Mouse (Mus musculus) urinary bladder, postnatal 36 days (tissue): Measurements from ENCODE around the gene Gm10197.
A peak's percentile ranks its signal among the peaks of the same experiment; 100 is the strongest.

Experiments used
- DNase-seq, 2 experiments: peaks; one replicate each; pipeline ENCODE4 v3.0.0; 2022; ENCODE audit warnings: low spot score in 2 of 2, mixed read lengths in 1 of 2

Gene Gm10197

DNA sequence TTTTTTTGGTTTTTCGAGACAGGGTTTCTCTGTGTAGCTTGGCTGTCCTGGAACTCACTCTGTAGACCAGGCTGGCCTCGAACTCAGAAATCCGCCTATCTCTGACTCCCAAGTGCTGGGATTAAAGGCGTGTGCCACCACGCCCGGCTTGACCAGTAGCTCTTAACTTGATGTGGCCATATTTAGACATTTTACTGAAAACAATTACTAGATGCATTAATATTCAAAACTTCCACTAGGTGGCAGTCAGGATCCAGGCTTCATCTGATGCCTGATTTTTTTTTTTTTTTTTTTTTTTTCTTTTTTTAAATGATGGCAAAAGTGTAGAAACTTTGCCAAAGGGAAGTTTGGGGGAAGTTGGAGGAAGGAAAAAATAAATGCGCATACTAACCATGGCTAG lies 23.0 kb upstream of the Gm10197 start:
- DNase-seq = peak in 1 of 2 experiments; percentile 25

DNA sequence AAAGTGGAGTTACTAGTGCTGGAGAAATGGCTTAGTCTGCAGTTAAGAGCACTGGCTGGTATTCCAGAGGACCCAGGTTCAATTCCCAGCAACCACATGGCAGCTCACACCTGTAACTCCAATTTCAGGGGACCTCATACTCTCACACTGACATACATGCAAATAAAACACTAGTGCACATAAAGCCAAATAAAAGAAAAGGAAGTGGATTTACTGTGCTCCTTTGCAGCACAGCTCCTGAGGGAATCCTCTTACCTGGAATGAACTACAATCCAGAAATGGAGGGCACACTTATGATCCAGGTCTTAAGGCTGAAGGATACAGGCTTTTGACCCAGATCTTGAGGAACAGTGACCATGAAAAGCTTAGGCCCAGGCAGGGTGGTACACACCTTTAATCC lies 22.1 kb upstream of the Gm10197 start:
- DNase-seq = no peak

DNA sequence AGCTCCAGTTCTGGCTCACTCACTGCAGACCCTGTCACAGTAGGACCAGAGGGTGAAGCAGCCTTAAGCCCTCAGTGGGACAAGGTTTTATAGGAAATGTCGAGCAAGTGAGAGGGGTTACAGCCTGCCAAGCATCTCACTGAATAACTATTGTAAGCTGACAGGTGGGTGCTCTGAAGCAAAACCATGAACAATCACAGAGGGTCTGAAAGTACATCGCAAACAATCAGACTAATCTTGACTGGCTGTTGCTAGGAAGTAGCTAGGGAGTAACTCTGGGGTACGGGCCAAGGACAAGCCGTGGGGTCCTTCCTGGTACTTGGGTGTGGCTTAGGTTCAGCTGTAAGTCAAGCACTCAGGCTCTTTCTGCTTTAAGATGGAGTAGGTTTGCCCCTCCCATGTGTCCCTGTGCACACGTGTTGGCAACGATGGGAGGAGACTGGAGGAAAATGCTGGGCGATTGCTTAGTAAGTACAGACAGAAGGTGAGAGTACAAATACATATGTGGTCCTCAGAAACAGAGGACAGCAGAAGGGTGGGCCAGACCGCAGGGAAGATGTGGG lies 21.3 kb upstream of the Gm10197 start:
- no peak for DNase-seq

DNA sequence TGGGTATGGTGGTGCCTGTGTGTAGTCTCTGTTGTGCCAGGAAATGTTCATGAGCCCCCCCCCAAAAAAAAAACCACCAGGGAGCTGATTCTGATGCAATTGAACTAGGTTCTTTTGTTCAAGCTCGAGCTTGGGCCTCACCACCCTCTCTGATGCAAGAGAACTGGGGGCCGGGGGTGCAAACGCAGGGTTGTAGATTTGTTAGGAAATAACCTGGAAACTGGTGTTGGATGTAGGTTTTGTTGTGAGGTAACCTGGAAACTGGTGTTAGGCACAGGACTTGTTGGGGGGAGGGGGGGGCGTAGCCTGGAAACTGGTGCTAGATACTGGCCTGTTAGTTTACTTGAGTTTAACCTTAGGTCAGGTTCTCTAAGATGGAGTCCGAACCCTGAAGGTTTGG lies 20.2 kb upstream of the Gm10197 start:
- no peak for DNase-seq

DNA sequence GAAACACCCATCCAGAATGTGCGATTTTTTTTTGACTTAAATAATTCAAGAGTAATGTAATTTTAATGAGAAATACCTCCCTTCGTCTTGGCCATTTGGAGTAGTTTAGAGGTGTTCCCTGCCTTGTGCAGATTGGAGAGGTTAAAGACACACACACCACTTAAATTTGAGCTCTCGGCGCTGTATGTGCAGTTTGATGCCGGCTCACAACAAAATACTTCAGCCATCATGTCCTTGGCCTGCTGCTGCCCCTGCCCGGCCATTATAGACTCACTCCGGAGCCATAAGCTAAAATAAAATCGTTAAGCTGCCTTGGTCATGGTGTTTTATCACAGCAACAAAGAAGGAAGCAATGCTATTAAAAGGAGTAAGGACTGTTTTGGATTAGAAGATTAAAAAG lies 19.8 kb upstream of the Gm10197 start:
- no peak for DNase-seq

DNA sequence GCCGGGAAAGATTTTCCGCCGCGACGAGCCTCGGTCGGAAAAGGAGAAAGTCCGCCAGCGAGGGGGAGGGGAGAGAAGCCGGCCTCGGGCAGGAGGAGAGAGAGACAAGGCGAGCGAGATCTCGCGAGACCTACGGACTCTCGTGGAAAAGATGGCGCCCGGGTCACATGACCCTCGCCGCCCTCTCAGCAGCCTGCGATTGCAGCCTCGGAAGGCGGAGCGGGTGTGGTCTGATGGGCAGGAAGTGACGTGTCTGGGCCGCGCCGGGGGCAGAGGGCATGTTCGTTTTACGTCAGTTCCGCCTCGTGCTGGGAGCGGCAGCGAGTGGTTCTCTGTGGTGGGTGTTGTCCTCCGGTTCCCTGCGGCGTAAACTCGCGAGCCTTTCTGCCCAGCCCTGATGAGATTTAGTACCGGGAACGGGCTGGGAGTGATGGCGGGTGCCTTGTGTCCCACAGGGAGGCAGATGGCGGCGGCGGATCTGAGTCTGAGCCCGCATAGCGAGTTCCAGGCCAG lies 19.0 kb upstream of the Gm10197 start, which contains the start of gene Smndc1:
Smndc1 (minus strand) TSS at position 84 of the 513 bp plus-strand sequence.
- DNase-seq = peak; percentile 97 to 99

DNA sequence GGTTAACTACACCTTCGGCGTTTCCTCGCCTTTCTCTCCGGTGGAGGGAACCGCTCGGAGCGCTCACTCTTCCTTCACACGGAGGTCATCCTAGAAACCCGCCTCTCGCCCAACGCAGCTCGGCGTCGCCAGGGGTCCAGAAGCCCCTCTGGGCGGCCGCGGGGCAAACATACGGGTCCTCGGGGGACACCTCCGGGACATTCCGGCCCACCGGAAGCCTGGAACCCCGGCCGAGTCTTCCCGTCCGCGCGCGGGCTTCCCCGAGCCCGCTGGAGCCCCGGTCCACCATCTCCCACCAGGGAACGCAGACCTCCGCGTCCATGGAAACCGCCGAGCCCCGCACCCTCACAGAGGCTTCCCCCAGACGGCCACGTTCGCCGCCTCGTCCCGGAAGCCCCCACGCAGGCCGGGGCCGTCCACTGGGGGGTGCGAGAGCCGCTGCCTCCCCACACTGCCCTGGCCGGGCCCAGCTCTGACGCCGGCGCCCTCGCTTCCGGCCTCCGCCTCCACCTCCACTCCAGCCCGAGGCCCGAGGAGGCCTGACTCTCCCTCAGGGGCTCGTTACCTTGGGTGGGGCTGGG lies 18.4 kb upstream of the Gm10197 start:
- DNase-seq = no peak

DNA sequence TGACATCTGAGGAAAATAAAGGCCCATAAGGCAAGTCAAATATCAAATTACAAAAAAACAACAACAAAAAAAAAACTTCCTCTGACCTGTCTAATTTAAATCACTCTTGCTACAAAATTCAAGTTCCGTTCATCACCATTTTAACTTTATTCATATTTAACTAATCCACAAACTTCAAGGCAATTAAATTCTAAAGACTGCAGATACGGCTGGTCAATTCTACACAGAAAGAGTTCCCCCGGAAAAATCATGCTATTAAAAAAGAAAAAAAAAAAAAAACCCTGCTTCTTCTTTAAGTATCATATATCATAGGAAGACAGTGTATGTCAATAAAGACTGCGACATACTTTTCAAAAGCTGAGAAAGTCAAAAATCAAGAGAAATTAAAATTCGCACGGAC lies 17.9 kb upstream of the Gm10197 start:
- no peak for DNase-seq

DNA sequence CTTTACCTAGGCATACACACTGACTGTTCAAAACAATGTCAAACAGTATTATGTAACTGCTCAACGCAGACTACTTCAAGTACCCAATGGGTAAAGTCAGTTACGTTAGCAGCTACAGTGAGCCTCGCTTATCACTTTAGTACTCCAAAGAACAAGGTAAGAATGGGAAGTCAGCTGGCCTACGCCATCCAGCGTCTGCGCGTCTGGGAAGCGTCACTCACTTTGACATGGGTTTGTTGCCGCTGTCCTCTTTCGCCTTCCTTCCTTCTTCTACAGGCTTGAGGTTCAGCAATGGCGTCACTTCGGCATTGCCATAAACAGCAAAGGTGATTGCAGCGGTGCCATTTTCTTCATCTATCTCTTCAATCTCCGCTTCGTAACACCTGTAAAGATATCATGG lies 11.8 kb upstream of the Gm10197 start:
- no peak for DNase-seq

DNA sequence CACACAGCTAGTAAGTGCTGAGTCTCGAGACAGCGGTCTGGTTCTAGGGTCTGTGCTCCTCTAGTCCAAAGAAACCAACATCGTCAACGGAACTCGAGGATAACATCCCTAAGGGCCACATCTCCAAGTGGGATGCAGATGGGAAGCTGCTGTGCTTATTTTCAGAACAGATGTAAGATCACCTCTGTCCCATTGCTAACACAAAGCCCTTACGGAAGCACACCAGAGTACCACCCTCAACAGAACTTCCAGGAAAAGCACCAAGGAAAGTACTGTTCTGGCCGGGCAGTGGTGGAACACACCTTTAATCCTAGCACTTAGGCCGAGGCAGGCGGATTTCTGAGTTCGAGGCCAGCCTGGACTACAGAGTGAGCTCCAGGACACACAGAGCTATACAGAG lies 6.9 kb upstream of the Gm10197 start:
- no peak for DNase-seq

DNA sequence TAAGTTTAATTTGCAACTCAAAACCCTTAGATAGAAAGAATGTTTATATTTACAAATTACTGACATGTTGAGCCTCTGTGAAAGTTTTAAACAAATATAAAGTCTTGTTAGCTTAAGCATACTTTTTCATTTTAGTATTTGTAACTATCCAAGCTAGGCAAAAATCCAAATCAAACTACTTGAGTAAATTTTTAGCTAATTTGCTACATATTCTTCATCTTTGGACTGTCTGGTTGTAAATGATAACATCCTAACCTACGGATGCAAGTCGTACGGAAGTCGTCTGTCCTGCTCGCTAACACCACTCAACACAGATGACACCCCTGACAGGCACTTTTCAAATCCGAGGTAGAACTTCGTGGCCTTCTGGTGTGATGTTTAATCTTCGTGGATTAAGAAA lies 6.1 kb upstream of the Gm10197 start:
- no peak for DNase-seq

DNA sequence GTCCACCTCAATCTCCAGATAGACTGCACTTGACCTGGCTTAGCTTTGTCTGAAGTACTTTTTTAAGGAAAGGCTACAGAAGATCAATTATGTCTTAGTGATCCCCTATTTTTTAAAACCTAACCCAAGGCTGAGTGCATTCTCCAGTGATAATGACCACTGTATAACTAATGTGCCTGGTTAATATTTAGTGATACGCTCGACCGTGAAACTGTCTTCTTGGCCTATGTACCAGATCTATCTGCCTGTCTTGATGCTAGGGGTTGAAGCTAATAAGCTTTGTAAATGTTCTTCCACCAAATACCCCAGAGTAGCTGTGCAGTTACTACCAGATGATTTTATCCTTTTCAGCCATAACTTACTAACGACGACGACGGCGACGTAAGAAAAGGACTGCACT lies 4.2 kb upstream of the Gm10197 start:
- DNase-seq = no peak

DNA sequence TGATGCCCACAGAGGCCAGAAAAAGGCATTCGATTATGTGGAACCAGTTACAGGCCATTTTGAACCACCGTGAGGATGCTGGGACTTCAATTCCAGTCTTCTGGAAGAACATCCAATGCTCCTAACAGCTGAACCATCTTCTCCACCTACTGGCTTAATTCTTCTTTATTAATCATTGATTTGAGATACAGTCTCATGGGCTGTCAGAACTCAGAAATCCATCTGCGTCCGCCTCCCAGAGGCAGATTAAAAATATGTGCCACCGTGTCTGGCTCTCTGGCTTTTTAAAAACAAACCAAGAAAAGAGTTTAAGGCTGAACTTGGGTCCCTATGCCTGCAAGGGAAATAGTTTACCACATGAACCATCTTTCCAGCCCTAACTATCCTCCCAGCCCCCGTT lies 3.7 kb upstream of the Gm10197 start:
- DNase-seq = no peak

DNA sequence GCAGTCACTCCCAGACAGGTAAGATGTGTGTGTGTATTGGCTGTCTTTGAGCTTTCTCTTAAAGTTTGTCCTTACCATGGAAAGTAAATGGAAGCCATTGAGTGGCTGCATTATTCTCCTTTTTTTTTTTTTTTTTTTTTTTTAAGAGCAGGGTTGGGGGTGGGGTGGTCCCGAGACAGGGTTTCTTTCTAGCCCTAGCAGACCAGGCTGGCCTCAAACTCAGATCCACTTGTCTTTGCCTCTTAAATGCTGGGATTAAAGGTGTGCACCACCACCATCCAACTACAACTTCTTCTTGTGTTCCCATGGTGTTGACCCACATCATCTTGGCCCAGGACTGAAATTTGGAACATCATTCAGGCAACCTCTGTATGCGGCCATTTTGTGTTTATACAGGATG lies 2.0 kb upstream of the Gm10197 start:
- DNase-seq = no peak

DNA sequence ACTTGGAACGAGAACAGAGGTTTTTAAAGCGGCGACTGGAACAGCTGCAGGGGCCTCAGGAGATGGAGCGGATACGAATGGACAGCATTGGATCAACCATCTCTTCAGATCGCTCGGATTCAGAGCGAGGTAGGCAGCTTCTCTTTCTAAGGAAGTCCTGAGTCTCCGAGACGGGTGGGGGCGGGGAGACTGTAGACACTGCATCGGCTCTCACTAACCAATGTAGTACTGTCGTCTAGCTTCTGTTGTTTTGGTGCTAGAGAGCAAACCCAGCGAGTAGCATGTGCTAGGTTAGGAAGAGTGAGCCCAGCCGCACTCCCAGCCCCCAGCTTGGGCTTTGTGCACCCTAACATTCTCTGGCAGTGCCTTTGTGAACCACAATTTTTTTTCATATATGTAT lies 1.3 kb downstream of the Gm10197 start:
- DNase-seq = no peak

DNA sequence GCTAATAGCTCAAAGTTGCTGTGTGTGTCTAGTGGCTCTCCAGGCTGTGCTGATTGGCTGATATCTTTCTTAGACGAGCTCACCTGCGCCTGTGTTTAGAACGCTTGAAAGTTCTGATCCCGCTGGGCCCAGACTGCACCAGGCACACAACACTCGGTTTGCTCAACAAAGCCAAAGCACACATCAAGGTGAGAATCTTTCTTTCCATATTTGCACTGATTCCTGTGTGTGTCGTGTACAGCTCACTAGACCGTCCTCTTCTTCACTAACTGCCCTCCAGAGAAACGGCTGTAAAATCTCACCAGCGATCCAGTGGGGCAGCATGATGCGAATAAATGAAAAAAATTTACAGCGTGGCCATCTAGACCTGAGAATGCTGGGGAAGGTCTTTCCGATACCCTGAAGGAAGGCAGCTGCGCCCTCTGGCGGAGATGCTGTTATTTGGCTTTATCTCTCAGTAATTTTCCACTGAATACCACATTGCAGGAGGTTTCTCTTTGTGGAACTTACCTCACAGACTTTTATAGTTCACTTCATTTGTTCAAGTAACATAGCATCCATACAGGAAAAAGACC lies 2.0 kb downstream of the Gm10197 start:
- peak; percentile 65 to 75 for DNase-seq

DNA sequence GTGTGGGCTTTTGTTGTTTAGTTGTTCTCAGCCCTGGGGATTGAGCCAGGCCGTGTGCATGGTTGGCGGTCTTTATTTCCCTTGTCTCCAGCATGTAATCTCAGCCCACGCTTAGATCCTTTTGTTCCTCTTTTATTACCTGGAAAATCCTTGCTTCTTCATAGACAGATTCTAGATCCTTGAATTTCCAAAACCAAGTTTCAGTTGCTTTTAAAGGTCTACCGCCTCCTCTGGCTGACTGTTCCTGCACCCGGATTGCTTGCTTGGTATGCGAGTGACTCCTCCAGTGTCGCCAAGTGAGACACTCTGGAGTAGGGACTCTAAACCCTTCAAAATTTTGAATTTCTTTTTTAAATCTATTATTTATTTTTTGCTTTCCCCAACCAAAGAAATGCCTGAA lies 4.7 kb downstream of the Gm10197 start:
- DNase-seq = no peak

DNA sequence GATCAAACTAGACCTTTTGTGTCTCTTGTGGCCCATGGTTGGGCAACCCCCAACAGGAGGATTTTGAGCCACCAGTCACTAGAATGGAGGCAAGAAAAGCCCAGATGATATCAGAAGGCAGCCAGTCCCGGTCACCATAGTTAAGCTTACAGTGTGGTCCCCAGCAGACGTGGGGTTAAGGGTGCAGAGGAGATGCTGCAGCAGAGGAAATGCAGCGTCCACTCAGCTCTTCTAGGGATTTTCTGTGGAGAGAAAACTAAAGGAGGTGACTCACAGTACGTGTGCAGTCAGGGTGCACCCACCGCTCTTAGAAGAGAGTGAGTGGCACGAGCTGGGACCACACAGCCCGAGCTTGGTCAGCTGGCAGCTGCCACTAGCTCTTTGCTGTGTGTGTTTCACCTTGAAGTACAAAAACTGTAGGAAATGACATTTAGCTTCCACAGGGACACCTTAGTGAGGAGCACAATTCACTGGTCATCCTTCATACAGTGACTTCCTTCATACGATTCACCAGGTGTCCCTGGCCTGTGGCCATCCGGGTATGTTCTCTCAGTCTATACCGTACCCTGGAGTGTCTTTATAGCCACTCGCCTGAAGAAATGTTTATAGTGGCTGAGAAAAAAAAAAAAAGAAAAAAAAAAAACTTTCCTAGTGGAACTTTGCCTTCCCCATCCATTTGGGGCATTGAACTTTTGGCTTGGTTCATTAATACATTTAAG lies 5.3 kb downstream of the Gm10197 start:
- DNase-seq = no peak

DNA sequence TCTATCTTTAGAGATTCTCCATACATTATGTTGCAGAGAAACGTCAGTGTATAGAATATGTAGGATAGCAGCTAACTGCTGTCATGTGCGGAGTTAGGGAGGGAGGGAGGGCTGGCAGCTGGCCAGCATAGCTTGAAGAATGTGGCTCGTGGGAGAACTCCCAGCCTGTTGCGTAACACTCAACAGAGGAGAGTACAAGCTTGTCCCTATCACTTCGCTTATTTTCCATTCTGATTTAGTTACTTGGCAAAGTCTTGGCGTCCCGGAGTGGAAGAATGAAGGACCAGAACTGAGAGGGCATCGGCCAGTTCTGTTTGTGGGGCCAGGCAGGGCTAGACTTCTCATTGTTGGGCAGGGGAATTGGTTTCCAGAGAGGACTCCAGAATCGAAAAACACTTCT lies 6.6 kb downstream of the Gm10197 start:
- DNase-seq = peak; percentile 45 to 71

DNA sequence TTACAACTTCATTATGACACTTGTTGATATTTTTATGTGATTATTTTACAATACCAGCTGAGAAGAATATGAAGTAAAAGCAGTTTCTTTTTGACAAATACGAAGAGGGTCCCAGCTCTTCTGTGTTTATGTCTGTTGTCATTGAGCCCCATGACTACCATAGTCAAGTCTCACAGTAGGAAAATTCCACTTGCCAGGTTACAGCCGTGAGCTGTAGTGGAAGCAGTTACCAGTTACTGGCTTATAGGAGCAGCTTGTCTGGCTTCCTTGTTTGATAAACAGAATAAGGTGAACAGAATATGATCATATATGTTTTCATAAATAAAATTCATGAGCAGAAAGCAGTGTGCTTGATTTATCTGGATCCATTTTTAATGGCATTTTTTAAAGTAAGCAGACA lies 7.0 kb downstream of the Gm10197 start:
- DNase-seq = no peak

DNA sequence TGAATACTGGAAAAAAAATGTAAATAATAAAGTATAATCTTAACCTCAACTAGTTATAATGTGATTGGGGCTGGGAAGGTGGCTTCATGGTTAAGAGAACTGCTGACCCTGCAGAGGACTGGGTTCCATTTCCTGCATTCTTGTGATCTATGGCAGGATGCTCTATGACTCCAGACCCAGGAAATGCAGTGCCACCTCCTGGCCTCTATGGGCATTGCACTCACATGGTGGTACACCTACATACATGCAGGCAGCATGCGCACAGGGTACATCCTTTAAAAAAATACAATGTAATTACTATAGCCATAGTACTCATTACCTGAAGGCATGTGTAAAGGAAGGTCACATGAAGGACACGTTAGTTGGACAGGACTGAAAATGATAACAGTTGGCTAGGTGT lies 8.6 kb downstream of the Gm10197 start:
- DNase-seq = no peak

DNA sequence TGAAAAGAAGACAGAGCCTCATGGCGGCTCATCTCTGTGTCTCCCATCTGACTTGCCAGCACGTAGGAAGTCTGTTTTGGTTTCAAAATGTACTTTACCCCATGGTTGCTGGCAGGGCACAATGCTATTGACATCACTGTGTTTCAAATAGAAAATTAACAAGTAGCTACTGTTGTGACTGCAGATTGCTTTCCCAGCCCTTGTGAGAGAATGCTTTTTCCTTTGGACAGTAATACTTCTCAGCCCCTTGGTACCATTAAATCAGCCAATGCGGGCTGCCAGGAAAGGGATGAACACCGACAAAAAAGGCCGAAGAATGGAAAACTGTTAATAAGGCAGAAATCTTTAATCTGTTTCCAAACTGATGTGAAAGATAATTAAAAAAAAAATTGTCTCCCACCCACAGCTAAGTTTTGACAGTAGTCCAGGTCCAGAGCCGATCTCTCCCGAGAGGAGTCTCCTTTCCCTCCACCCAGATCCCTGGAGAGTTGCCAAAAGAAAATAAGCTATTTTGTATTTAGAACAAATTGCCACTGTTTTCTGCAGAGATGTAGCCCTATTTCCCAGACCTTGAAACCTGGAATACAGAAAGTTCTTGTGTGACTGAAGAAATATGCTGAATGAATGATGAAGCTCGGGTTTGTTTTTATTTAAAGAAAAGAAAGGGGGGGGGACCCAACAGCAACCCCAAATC lies 11.2 kb downstream of the Gm10197 start:
- DNase-seq = no peak
